Mouse (Mus musculus): ENCODE measurements around the gene Olfr1093. TPM values are rescaled to one million over a fixed set of nuclear protein-coding genes. Genes with fewer than 3 reads are reported as not detected.

Olfr1093 gene
- polyA plus RNA-seq (2014; fragmentation: Nextera tagmentation; extraction: Ambion mirVana) = not detected in 2 replicates

GRCm38 (mm10) chr2:86782179-86782578 lies at the start of gene Olfr1093:
Olfr1093 (plus strand) TSS chr2:86782479.
- Histone ChIP-seq H3K9me3 (ENCODE audit: control insufficient read depth, low read length) (no peaks in the 10 kb centered on the region), H3K4me1 (replicated peaks; ENCODE audit: control insufficient read depth, insufficient read depth, low read length) (no peaks in the 10 kb centered on the region), H3K9ac (no peak within 1 kb of the TSS), H3K4me2 (replicated peaks) (no peak within 1 kb of the TSS), H3K27me3 (ENCODE audit: control insufficient read depth, insufficient read depth, low read length) (no peaks in the 10 kb centered on the region), H3K27ac (no peak within 1 kb of the TSS), H3K36me3 (replicated peaks; ENCODE audit: control insufficient read depth, insufficient read depth) (no peaks in the 10 kb centered on the region), H3K4me3 (replicated peaks; ENCODE audit: low read length) (no peak within 1 kb of the TSS)
- DNase-seq (ENCODE audit: low spot score) = no peak
- WGBS = 80% methylated on average over 2 of the region's 2 CpGs
- no peak for ATAC-seq (ENCODE audit: low FRiP score)

DNA sequence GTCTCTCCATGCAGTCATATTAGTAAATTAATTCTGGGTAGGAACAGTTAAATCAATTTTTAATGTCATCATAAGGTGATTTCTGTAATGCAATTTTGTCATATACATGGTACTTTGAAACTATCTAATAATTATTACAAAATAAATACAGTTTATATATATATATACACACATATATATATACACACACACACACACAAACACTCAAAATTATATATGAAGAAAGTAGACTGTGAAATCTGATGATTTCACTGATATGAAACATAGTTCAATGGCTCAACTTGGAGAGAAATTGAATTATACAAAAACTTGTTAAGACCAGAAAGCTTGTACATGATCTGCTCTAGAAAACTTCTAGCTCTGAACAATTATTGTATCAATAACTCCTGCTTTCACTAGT lies 48.7 kb upstream of the Olfr1093 start, which contains the start of gene Olfr1089:
Gene Olfr1089, minus strand, starts transcription at position 101 of the 400 bp plus-strand sequence.
- DNase-seq (ENCODE audit: low spot score) = no peak
- Histone ChIP-seq H3K27me3 (ENCODE audit: control insufficient read depth, insufficient read depth, low read length) (no peaks in the 10 kb centered on the region), H3K4me3 (replicated peaks; ENCODE audit: low read length) (no peak within 1 kb of the TSS), H3K4me1 (replicated peaks; ENCODE audit: control insufficient read depth, insufficient read depth, low read length) (no peaks in the 10 kb centered on the region), H3K27ac (no peak within 1 kb of the TSS), H3K9ac (no peak within 1 kb of the TSS), H3K36me3 (replicated peaks; ENCODE audit: control insufficient read depth, insufficient read depth) (no peaks in the 10 kb centered on the region), H3K4me2 (replicated peaks) (no peak within 1 kb of the TSS), H3K9me3 (ENCODE audit: control insufficient read depth, low read length) (no peaks in the 10 kb centered on the region)
- no peak for ATAC-seq (ENCODE audit: low FRiP score)

DNA sequence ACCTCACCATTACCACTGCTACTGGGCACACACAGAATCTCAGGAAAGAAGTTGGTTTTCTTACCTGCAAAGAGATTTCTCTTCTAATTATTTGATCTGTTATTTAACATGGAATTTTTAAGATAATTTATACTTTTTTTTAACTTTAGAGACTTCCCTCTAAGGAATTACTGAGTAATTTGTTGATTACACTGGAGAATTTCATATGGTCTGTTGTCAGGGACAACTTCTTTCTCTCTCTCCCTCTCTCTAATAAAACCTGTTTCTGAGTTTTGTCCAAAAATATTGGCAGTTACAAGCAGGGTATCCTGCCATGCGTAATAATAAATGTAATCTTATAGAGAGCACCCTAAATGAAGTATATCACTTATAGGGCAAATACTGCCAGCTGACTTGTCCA lies 23.4 kb upstream of the Olfr1093 start, which contains the start of gene Olfr1090:
Gene Olfr1090, minus strand, starts transcription at position 101 of the 400 bp plus-strand sequence.
- Histone ChIP-seq H3K4me1 (replicated peaks; ENCODE audit: control insufficient read depth, insufficient read depth, low read length) (no peaks in the 10 kb centered on the region), H3K4me3 (replicated peaks; ENCODE audit: low read length) (no peak within 1 kb of the TSS), H3K27me3 (ENCODE audit: control insufficient read depth, insufficient read depth, low read length) (no peaks in the 10 kb centered on the region), H3K36me3 (replicated peaks; ENCODE audit: control insufficient read depth, insufficient read depth) (no peaks in the 10 kb centered on the region), H3K9ac (no peak within 1 kb of the TSS), H3K4me2 (replicated peaks) (no peak within 1 kb of the TSS), H3K9me3 (ENCODE audit: control insufficient read depth, low read length) (no peaks in the 10 kb centered on the region), H3K27ac (no peak within 1 kb of the TSS)
- ATAC-seq (ENCODE audit: low FRiP score) = no peak
- WGBS = 88% methylated on average over 1 of the region's 1 CpGs
- no peak for DNase-seq (ENCODE audit: low spot score)

DNA sequence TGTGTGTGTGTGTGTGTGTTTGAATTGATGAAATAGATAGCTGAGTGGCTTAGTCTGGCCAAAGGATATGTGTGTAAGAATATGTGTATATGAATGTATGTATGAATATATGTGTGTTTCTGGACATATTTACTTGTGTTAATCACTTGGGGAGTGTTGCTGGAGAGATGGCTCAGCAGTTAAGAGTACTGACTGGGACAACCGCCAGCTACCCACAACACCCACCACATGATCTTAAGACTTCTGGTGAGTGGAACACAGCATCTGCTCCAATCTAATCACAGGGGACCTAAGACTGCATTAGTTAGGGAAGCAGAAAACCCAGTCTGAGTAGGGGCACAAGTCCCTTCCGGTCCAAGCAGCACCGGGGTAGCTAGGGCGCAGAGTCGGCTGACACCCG lies 21.2 kb upstream of the Olfr1093 start:
- no peak overlapping the region for H3K27ac ChIP-seq
- H3K9ac ChIP-seq = no peak overlapping the region
- no peak overlapping the region for H3K4me3 ChIP-seq (replicated peaks; ENCODE audit: low read length)
- H3K4me1 ChIP-seq (replicated peaks; ENCODE audit: control insufficient read depth, insufficient read depth, low read length) = no peaks in the 10 kb centered on the region
- 97% methylated on average over 6 of the region's 6 CpGs for WGBS
- ATAC-seq (ENCODE audit: low FRiP score) (no peak), DNase-seq (ENCODE audit: low spot score) (no peak)
- H3K36me3 ChIP-seq (replicated peaks; ENCODE audit: control insufficient read depth, insufficient read depth) = no peaks in the 10 kb centered on the region
- no peak overlapping the region for H3K4me2 ChIP-seq (replicated peaks)
- no peaks in the 10 kb centered on the region for H3K9me3 ChIP-seq (ENCODE audit: control insufficient read depth, low read length)
- no peaks in the 10 kb centered on the region for H3K27me3 ChIP-seq (ENCODE audit: control insufficient read depth, insufficient read depth, low read length)

DNA sequence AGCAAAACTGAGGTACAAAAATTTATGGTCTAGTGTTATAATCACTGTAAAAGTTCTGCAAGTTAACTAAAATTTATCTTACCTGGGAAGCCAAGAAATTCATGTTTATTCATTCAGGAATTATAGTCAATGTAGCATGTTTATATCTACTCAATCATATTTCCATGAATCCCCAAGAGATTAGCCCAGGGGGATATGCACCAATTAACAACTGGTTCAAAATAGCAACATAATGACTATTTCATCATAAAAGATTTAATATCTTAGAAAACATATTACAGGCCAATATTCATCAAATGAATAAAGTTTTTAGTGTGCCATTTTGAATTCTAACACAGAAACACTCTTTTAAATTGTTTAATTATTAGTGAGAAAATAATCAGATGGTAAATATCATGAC lies 27.6 kb downstream of the Olfr1093 start, which contains the start of gene Olfr141:
Gene Olfr141, minus strand, starts transcription at position 101 of the 400 bp plus-strand sequence.
- no peaks in the 10 kb centered on the region for H3K36me3 ChIP-seq (replicated peaks; ENCODE audit: control insufficient read depth, insufficient read depth)
- H3K27me3 ChIP-seq (ENCODE audit: control insufficient read depth, insufficient read depth, low read length) = no peaks in the 10 kb centered on the region
- no peaks in the 10 kb centered on the region for H3K9me3 ChIP-seq (ENCODE audit: control insufficient read depth, low read length)
- H3K4me1 ChIP-seq (replicated peaks; ENCODE audit: control insufficient read depth, insufficient read depth, low read length) = no peaks in the 10 kb centered on the region
- no peak for ATAC-seq (ENCODE audit: low FRiP score)
- H3K4me3 ChIP-seq (replicated peaks; ENCODE audit: low read length) = no peak within 1 kb of the TSS
- H3K4me2 ChIP-seq (replicated peaks) = no peak within 1 kb of the TSS
- DNase-seq (ENCODE audit: low spot score) = no peak
- H3K27ac ChIP-seq = no peak within 1 kb of the TSS
- H3K9ac ChIP-seq = no peak within 1 kb of the TSS

DNA sequence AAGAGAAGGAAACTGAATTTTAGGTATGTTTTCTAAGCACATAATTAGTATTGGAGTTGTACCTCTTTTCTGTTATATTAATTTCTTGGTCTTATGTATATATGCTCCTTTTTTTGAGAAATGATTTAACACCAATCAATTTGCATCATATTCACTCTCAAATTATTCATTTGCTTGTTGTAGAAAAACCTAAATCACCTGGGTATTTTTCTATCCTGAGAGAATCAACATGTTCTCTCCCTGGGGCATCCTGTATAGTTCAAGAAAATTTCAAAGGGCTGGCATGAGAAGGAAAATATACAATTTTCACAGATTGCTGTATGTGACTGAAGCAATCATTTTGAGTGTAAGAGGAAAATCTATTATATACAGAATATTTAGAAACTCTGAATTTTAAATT lies 42.1 kb downstream of the Olfr1093 start, which contains the start of gene Olfr1094:
Gene Olfr1094, plus strand, starts transcription at position 301 of the 400 bp plus-strand sequence.
- H3K36me3 ChIP-seq (replicated peaks; ENCODE audit: control insufficient read depth, insufficient read depth) = no peaks in the 10 kb centered on the region
- H3K4me3 ChIP-seq (replicated peaks; ENCODE audit: low read length) = no peak within 1 kb of the TSS
- H3K4me2 ChIP-seq (replicated peaks) = no peak within 1 kb of the TSS
- no peaks in the 10 kb centered on the region for H3K9me3 ChIP-seq (ENCODE audit: control insufficient read depth, low read length)
- H3K27ac ChIP-seq = no peak within 1 kb of the TSS
- DNase-seq (ENCODE audit: low spot score) = no peak
- no peaks in the 10 kb centered on the region for H3K27me3 ChIP-seq (ENCODE audit: control insufficient read depth, insufficient read depth, low read length)
- ATAC-seq (ENCODE audit: low FRiP score) = no peak
- H3K9ac ChIP-seq = no peak within 1 kb of the TSS
- no peaks in the 10 kb centered on the region for H3K4me1 ChIP-seq (replicated peaks; ENCODE audit: control insufficient read depth, insufficient read depth, low read length)

Other genes starting within 250 kb of the Olfr1093 start
- not detected in 2 replicates for gene Olfr1079, start 240.0 kb upstream of the Olfr1093 start, polyA plus RNA-seq (2014; fragmentation: Nextera tagmentation; extraction: Ambion mirVana)
- not detected in 2 replicates for gene Olfr1080, start 224.2 kb upstream of the Olfr1093 start, polyA plus RNA-seq (2014; fragmentation: Nextera tagmentation; extraction: Ambion mirVana)
- gene Olfr1082, start 183.5 kb upstream of the Olfr1093 start, polyA plus RNA-seq (2014; fragmentation: Nextera tagmentation; extraction: Ambion mirVana) = not detected in 2 replicates
- not detected in 2 replicates for gene Olfr1084, start 142.8 kb upstream of the Olfr1093 start, polyA plus RNA-seq (2014; fragmentation: Nextera tagmentation; extraction: Ambion mirVana)
- not detected in 2 replicates for gene Olfr1085, start 120.5 kb upstream of the Olfr1093 start, polyA plus RNA-seq (2014; fragmentation: Nextera tagmentation; extraction: Ambion mirVana)
- not detected in 2 replicates for gene Olfr1086, start 102.4 kb upstream of the Olfr1093 start, polyA plus RNA-seq (2014; fragmentation: Nextera tagmentation; extraction: Ambion mirVana)
- gene Olfr1087, start 84.1 kb upstream of the Olfr1093 start, polyA plus RNA-seq (2014; fragmentation: Nextera tagmentation; extraction: Ambion mirVana) = not detected in 2 replicates
- not detected in 2 replicates for gene Olfr1089, start 48.8 kb upstream of the Olfr1093 start, polyA plus RNA-seq (2014; fragmentation: Nextera tagmentation; extraction: Ambion mirVana)
- not detected in 2 replicates for gene Olfr1090, start 23.5 kb upstream of the Olfr1093 start, polyA plus RNA-seq (2014; fragmentation: Nextera tagmentation; extraction: Ambion mirVana)
- gene Olfr141, start 27.5 kb downstream of the Olfr1093 start, polyA plus RNA-seq (2014; fragmentation: Nextera tagmentation; extraction: Ambion mirVana) = not detected in 2 replicates
- not detected in 2 replicates for gene Olfr1094, start 42.2 kb downstream of the Olfr1093 start, polyA plus RNA-seq (2014; fragmentation: Nextera tagmentation; extraction: Ambion mirVana)
- not detected in 2 replicates for gene Olfr1095, start 69.2 kb downstream of the Olfr1093 start, polyA plus RNA-seq (2014; fragmentation: Nextera tagmentation; extraction: Ambion mirVana)
- gene Gm13723, start 92.3 kb downstream of the Olfr1093 start, polyA plus RNA-seq (2014; fragmentation: Nextera tagmentation; extraction: Ambion mirVana) = not detected in 2 replicates
- gene Olfr1097, start 109.7 kb downstream of the Olfr1093 start, polyA plus RNA-seq (2014; fragmentation: Nextera tagmentation; extraction: Ambion mirVana) = not detected in 2 replicates
- not detected in 2 replicates for gene Olfr1098, start 142.1 kb downstream of the Olfr1093 start, polyA plus RNA-seq (2014; fragmentation: Nextera tagmentation; extraction: Ambion mirVana)
- gene Olfr1099, start 178.2 kb downstream of the Olfr1093 start, polyA plus RNA-seq (2014; fragmentation: Nextera tagmentation; extraction: Ambion mirVana) = not detected in 2 replicates
- not detected in 2 replicates for gene Olfr1100, start 197.5 kb downstream of the Olfr1093 start, polyA plus RNA-seq (2014; fragmentation: Nextera tagmentation; extraction: Ambion mirVana)
- not detected in 2 replicates for gene Olfr1101, start 208.7 kb downstream of the Olfr1093 start, polyA plus RNA-seq (2014; fragmentation: Nextera tagmentation; extraction: Ambion mirVana)
- gene Olfr1102, start 215.9 kb downstream of the Olfr1093 start, polyA plus RNA-seq (2014; fragmentation: Nextera tagmentation; extraction: Ambion mirVana) = not detected in 2 replicates
- gene Olfr1104, start 244.6 kb downstream of the Olfr1093 start, polyA plus RNA-seq (2014; fragmentation: Nextera tagmentation; extraction: Ambion mirVana) = not detected in 2 replicates

Measured in hindbrain, embryonic 14.5 days (tissue).